Mouse (Mus musculus) heart, adult 8-10 months (tissue): Measurements from ENCODE around the gene Gm42906. TPM values are rescaled to one million over a fixed set of nuclear protein-coding genes. Genes with fewer than 3 reads are reported as not detected.

Source experiments
- DNase-seq: peaks from one replicate; pipeline ENCODE4 v3.0.0; 2022; ENCODE audit warnings: low spot score
- total RNA-seq, 4 experiments: library from RNA; stranded (reverse); gene quantifications; 2 replicates each; pipeline ENCODE4 v1.2.4; 2022

The Gm42906 gene
- total RNA-seq, 4 experiments from 2014 or later = 3.1 to 9.9 (median 9.5) TPM; not detected in 1

DNA sequence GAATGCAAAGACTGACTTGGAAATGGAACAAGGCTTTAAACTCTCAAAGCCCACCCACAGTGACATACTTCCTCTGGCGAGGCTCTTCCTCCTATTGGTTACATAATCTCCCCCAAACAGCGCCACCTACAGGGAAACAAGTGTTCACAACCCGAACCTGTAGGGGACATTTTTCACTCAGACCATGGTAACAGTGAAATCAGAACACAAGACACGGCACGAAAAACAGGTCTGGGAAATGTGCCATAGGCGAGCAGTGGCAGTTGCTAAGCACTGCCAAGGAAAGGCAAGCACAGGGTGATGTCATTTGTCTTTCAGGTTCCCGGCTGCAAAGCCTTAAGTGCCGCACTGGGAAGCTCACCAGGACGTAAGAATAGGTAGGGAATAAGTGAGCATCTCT, 276.4 kb downstream of the Gm42906 start:
- peak; percentile 41 for DNase-seq

DNA sequence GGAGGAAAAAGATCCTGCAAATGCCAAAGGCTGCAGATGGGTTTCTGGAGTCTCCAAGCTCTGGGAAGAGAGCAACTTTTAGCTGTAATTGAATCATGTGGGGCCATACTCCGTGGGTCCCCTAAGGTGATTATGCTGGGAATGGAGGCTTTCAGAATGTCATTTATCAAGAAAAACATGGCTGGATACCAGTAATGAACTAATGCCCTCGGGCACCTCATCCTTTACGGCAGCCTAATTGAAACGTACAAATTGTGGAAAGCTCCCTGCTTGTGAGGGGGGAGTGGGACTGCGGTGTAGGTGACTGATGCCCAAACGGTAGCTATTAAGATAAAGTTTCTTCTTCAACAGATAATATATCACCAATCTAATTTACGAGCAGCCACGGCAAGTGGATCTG, 278.5 kb downstream of the Gm42906 start:
- DNase-seq = no peak

DNA sequence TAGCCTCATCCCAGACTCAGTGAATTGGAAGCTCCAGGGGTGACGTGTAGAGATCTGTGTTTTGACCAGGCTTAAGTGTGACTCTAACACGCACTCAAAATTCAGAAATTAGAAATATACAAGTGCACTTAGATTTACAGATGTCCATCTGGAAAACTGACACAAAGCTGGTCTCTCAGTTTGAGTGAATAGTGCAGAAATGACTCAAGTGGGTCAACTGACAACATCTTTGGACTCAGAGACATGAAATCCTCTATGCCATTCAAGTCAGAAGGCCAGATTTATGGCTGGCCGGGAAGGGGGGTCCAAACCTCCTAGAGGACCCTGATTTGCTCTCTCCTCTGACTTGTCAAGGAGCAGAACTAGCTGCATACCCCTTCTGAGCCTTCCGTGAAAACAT, 279.9 kb downstream of the Gm42906 start:
- no peak for DNase-seq

DNA sequence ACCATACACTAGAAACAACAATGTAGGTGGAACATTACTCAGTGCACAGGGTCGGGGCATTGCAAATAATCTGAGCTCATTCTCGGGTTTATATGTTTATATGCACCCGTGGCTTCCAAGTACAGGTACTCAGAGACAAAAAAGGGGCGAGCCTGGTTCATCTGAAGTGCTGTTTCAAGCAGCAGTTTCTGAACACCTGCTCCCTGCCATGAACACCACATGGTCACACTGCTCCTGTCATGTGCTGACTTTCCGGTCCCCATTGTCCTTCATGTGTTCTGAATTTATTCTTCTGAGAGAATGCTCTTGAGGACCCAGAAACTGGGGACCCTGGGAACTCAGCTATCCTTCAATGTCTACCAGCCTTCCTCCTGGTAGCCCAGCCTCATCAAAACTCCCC, 282.2 kb downstream of the Gm42906 start:
- DNase-seq = no peak

DNA sequence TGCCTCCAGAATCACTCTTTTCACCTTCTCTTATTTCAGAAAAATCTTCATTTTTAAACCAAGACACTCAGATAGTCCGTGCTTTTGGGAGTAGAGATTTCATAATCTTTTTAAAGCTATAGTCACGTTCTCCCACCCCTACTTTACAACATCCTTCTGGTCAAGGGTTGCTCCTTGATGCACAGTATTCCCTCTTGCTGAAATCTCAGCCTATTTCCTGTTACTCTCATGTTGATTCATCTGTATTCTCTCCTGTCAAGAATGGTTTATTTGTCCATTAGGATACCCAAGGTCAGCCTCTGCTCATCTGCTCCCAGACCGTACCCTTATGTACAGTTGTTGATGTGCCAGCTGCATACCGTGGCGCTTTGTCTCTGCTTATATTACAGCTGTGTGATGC, 284.0 kb downstream of the Gm42906 start:
- no peak for DNase-seq

DNA sequence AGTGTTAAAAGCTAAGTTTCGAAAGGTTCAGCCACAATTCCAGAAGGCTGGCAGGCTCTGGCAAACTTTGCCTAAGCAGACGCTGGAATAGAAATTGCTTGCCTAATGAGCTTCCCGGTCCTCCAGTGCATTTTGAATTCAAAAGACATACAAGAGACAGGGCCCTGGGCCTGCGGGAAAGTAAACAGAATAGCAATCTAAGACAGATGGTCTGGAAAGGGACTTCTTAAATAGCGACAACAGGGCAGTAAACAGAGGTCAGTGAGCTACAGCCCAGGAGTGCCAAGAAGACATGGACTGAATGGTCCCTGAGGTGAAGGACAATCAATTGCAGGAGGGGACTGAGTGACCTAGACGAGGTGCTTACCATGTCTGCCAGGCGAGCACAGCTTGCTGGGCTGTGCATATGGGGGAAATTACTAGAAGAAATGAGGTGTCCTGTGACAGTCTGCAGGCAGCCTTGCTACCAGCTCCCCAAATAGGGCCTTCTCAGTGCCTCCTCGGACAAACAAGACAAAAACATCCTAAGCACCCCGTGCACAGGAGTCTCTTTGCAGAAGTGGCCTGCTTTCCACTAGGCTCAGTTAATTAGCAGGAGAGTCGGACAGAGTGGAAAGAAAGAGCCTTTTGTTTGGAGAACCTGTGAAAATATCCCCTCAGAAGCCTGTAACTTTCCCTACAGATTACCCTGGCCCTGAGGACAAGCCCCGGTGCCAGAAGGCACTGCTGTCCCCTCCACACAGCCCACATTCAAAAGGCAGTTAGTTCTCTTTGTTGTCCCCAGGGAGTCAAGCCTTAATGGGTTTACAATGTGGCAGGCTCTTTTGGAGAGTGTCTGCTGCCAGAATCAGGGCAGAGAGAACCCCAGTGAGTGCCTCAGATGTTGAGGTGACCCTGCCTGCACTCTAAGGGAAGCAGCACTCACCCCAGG, 285.0 kb downstream of the Gm42906 start:
- peak; percentile 81 for DNase-seq

DNA sequence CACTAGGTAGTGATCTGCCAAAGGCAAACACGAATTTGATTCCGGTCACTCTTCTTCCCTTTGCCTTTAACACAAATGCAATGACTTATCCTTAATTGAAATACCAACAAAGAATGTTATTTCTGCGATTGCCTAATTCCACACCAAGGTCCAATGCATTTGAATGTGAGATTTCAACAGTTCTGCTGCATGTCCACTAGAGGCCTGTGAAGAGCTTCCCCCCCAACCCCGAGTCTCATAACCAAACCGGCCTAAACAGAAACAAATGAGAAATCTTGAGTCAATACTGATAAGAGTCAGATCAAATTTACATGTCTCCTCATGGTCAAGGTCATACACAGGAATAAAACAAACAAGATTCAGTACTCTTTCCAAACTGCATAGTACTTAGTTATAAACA, 285.7 kb downstream of the Gm42906 start:
- peak; percentile 60 for DNase-seq

DNA sequence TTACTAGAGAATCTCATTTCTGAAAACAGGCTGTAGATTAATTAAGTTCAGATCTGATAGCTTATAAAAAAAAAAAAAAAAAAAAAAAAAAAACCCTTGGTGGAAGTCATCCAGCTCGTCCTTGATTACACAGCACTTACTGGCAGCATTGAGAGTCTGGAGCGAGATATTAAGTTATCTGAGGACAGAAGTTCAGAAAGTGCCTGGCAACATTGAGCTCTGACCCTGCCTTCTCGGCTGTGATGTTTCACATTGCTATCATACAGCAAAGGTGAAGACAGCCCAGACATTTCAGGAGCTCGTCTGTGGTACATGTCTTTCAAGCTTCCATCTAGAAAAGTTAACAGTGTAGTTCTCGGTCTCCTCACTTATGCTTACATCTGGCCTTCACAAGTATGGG, 290.1 kb downstream of the Gm42906 start:
- no peak for DNase-seq

DNA sequence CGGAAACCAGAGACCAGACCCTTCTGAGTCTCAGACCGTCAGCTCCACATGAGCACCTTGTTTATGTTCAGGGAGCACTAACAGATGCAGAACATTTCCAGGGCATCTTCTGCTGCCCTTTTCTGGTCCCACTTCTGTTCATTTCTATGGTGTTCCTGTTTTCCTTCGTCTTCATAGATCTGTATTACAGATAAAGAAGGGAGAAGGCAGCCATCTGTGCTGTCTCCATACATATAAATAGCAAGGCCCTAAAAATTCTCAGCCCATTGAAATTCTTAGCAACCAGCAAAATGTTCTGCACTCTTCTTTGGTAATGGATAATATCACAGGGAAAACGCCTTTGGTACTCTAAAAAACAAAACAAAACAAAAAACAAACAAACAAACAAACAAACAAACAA, 290.7 kb downstream of the Gm42906 start:
- no peak for DNase-seq

DNA sequence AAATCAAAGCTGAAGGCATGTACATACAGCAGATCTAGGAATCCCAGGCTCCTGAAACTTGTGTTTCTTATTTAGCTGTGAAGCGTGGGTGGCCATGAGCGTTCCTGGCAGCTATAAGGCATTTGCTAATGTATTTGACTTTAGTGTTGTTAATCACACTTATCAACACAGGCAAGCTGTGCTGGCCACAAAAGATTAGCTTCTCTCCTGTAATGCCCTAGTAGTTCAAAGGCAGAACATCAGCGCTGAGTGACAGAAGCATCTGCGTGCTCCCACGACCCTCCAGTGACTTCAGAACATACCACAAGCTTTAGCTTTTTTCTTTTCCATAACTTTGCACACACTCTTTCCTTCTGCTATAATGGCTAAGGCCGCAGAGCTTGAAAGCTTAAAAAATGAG, 292.0 kb downstream of the Gm42906 start:
- DNase-seq = no peak

DNA sequence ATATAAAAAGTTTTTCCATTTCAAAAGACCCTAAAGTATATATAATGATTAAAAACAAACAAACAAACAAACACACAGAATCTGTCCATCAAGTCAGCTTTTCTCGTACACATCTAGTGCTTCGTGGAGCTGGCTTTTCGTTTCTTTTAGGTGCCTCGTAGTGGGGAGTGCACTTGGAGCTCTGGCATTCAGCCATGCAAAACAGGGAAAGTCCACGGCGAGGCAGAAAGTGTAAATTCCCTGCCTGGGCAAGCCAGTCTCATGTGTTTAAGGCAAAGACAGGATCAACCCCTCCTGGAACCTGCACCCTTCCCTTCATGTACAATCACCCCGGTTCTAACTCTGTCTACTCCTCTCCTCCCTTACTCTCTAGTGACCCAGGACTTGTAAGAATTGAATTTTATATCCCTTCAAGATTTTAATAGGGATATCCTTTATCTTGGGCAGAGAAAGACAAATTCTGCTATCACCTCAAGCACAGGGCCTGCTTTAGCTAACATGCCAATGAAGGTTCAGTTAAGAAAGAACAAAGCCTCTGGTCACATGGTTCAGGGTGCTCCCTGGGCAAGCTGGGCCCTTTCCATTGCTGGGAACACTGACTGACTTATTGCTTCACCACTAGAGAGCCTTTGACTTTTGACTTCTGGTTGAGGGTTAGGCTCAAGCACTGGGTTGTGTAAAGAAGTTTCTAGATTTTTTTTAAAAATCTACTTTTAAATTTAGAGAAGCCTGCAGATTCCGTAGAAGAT, 292.7 kb downstream of the Gm42906 start:
- no peak for DNase-seq

DNA sequence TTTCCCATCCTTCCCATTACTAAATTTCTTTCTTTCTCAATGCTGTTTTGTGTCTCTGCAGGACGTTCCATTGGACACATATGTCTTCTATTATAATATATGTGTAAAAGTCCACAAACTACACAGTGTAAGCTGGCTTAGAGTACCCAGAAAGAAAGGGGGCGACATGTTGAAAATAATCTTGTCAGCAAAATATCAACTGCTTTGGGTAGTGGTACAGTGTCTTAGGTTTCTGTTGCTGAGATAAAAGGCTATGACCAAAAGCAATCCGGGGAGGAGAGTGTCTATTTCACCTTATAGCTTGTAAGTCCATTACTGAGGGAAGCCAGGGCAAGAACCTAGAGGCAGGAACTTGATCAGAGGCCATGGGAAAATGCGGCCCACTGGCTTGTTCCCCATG, 293.8 kb downstream of the Gm42906 start:
- no peak for DNase-seq

DNA sequence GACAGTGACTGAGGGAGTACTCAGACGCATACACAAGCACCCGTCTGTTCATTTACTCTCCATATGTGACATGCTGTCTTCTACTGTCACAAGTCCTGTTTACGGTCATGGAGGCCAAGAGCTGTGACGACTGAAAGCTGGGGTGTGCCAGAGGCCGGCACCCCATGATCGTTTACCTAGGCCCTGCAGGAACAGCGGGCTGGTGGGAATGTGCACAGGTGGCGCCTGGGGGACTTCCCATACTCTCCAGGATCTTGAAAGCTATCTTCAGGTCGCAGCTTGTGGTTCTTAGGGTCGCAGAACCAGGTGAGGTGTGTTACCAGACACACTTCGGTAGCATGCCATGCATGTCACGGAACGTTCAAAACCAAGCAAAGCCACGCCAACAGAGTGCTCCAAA, 294.2 kb downstream of the Gm42906 start:
- no peak for DNase-seq

DNA sequence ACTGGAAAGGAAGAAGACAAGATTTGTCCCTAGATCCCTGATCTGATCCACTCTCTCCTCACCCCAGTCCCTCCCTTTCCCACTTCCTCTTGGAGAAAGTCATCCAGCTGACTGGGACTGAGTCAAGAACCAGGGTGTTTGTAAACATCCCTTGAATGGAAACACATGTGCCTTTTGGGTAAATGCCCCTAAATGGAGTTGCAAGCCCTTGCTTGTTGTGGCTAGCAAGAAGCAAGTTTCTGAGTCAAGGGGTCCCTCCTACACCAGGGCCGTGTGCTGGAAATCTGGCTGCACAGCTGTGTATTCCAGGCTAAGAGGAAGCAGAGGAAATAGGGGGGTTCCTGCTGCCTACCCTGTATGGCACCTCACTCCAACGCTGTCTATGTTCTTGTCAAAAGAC, 298.2 kb downstream of the Gm42906 start:
- DNase-seq = peak; percentile 51

DNA sequence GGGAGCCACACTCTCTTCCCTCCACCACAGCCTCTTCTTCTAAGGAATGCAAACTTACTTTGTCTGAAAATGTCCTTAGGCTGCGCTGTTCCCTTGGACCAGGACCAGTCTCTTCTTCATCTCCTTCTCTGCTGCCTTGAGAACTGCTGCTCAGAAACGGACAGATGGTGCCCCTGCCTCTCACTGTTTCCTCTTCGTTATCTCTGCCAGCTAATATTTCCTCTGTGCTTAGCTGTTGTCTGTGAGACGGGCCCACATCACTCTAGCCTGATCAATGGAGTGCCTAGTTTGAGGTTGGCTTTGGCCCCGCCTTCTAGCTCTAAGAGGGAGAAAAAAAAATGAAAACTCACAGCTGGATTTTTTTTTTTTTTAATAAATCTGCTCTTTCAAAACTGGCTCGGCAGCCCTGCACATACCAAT, 300.7 kb downstream of the Gm42906 start:
- no peak for DNase-seq

DNA sequence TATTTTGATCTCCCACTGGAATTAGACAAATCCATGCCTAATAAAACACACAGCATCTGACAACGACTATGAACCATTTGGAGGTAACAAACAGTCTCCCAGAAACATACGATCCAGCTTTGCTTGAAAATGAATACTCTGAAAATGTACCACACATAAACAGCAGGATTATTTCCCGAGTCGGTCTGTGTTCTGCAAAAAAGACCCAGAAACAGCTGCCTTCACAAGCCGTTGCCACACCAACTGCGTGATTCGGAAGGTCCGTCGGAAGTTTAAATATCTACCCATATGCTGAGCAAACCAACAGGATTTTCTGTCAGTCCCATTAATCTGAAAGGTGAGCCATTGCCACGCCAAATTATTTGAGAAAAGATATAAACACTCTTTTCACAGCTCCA, 301.4 kb downstream of the Gm42906 start:
- no peak for DNase-seq

DNA sequence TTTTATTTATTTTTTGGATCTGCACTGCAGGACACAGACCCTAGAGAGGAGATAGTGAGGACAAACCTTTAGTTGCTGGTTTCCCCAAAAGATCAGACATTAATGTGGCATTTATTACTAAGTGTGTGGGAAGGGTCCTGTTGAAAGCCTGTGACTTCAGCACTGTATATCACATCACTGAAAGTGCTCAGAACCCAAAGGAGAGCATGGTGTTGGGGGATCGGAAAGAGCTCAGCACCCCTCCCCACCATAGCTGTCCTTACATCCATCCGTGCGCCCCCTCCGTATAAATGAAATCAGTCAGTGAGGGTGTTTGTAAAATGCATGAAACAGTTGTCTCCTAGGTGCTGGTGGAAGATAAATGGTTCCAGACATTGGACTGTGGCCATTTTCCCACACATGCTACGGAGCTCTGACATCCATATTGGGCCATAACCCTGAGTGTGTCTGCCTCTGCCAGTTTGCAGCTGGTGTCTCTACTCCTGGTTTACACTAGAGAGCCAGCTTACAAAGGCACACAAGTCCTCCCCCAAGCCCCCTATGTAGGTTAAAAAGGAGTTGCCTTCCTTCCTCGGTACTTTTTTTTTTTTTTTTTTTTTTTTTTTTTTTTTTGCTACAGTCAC, 301.9 kb downstream of the Gm42906 start:
- DNase-seq = no peak

DNA sequence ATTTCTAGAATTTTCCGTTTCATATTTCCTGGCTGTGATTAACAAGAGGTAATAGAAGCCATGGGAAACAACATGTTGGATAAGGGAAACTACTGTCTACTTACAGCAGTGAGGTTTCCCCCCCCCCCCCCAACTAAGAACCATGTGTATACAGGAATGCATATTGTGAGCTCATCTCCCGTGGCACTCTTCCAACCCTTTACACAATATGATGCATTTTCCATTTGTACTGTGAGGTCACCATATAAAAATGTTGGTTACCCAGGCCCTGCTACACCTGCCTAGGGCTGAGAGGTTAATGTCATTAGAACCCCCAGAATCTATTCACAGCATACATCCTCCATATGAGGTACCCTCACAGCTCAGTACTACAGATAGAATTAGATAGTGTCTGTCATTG, 310.1 kb downstream of the Gm42906 start:
- no peak for DNase-seq

DNA sequence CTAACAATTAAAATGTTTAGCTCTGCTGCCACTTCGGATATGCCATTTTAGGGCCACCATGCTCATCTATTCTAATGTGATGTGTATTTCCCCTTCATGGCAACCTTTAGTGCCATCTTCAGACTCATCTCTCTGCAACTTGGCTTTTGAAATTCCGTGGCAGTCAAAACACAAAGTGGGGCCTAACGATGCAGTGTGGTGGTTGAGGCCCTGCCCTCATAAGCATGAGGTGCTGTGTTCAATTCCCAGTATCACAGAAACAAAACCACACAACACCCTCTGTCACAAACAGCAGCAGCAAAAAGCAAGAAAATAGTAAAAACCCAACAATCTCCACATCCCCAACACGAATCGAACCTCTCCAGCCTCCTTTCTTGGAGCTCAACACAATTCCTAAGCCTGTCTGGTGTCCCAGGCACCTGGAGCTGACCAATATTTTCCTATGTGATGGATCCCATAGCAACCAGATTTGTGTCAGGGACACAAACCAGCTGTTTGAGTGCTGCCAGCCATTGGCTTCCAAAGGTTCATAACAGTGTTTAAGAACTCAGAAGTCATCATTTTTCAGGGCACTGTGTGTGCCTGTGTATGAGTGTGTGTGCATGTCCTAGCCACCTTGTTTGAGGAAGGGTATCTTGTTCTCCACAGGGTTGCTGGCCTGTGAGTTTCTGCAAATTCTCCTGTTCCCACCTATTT, 311.6 kb downstream of the Gm42906 start:
- DNase-seq = no peak

DNA sequence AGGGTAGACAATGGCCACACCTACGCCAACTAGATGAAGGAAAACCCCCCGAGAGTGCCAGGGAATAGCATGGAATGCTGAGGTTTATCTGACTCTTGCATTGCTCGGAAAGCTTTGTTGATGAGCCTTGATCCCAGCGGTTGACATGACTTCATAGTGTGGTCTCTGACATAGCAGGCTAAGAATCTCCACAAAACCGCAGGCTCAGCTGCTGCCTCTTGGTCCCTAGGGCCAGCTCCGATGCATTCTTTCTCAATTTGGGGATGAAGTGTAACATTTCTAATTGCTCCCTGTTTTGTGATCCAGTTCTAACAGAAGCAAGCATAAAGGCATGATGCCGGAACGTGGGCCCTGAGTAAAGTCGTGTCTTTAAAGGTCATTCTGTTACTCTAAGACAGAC, 315.2 kb downstream of the Gm42906 start:
- DNase-seq = peak; percentile 40

DNA sequence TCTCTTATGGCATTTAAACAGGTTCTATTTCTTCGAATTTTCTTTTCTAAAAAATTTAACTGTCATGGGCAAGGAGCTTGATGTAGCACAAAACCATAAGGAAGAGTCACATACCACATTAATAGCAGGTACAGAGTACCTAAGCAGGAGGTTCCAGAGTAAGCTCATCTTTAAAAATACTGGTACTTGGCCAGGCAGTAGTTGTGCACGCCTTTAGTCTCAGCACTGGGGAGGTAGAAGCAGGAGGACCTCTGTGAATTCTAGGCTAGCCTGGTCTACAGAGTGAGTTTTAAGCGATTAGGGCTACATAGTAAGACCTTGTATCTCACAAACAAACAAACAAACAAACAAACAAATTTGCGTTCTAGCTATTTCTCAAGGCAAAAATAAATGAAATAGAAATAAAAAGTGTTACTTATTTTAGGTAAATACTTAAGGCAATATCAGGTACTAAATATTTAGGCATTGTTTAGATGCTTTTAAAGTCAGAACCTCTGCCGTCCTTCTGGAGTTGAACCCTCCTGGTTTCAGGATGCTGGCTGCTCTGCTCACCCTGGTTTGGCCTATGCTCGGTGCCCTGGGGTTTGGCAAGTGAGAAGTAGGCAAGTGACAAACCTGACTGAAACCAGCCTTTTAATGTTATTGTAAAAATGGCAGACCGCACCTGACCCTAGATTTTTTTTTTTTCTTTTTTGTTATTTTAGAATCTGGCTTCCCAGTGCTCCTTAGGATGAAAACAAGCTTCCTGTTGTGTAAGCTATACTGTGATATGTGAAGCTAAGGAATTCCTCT, 316.7 kb downstream of the Gm42906 start:
- DNase-seq = no peak
